Mouse (Mus musculus) adrenal gland, adult 18-20 months (tissue): Measurements from ENCODE around the gene Ccdc183. TPM values are rescaled to one million over a fixed set of nuclear protein-coding genes. Genes with fewer than 3 reads are reported as not detected.
A peak's percentile ranks its signal among the peaks of the same experiment; 100 is the strongest.

Source experiments
- DNase-seq, 2 experiments: peaks; one replicate each; pipeline ENCODE4 v3.0.0; 2021 to 2022; ENCODE audit warnings: low spot score in 2 of 2
- total RNA-seq, 2 experiments: library from RNA; stranded (reverse); gene quantifications; 1 replicate in 1 of 2; 2 replicates in 1 of 2; pipeline ENCODE4 v1.2.3; 2021

Gene Ccdc183
- total RNA-seq, 2 experiments from 2014 or later = not detected

DNA sequence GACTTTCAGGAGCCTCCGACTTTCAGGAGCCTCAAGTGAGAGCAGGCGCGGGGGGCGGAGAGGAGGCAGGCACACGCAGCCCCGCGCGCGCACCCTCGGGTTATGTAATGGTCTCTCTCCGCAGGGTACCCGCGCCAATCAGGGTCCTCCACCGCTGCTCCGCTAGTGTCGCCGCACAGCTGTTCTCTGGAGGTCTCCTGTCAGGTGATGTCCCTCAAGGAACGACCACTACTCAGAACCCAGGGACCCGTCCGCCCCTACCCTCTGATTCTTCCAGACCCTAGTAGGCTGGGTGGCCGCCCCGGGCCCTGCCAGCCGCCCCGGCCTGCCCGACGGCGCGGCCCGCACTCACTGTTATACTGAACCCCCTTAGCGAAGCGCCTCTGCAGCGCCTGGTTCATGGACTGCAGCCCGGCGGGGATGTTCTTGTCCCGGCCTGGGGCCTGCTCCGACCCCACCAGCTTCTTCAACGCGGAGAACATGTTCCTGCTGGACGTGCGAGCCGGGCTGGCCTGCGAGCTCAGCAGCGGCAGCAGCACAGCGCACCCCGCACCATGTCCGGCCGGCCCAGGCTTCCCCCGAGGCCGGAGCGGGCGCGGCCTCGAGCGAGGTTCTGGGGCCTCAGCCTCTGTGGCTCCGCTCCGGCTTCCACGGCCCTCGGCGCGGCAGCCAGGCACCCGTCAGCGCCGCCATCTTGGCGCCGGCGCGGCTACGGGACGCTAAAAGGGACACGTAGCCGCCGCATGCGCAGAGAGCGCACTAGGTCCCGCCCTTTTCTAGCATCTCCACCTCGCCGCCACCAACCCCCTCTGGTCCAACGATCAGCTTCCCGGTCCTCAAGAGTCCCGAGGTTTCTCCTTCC is 9.5 kb downstream of the Ccdc183 start, which contains the start of gene Rabl6:
Rabl6 (minus strand) TSS at position 761 of the 862 bp plus-strand sequence.
- peak; percentile 89 to 91 for DNase-seq

DNA sequence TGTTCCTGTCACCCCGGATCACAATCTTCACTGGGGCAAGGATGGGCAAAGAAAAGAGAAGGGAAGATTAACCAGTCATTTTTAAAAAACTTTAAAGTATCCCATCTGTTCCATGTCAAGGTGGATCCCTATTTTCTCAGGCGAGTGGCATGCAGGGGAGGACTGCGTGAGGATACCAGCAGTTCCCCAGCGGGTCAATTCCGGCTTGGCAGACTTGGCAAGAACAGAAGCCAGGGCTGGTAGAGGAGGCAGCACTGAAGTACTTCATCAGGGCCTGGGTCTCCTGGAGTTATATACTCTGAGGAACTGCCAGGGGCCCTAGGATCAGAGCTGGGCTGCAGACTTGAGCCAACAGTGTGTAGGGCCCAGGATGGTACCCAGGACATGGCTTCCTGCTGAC is 15.0 kb downstream of the Ccdc183 start:
- DNase-seq = no peak

GRCm38 (mm10) chr2:25600037-25600436 is 17.4 kb downstream of the Ccdc183 start:
- no peak for DNase-seq

GRCm38 (mm10) chr2:25598749-25599148 is 18.7 kb downstream of the Ccdc183 start:
- DNase-seq = no peak

- DNase-seq = no peak
Measured at GRCm38 (mm10) chr2:25596765-25597510, 20.5 kb downstream of the Ccdc183 start.

DNA sequence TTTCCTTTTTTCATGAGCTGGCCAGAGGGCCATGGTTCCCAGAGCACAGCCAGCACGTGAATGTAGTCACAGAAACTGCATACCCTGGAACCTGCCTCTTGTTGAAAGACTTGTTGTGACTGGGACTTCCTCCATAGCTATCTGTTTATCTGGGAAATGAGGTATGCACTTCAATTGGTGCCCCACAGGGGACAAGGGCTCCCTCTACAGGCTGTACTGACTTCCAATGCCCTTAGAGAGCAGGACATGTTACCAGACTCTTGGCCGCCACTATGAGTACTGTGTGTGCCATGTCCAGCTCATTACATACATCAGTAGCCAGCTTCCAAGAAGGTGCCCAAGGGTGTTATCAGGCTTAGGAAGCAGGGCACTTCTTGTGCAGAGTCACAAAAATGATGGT is 25.6 kb downstream of the Ccdc183 start:
- no peak for DNase-seq

DNA sequence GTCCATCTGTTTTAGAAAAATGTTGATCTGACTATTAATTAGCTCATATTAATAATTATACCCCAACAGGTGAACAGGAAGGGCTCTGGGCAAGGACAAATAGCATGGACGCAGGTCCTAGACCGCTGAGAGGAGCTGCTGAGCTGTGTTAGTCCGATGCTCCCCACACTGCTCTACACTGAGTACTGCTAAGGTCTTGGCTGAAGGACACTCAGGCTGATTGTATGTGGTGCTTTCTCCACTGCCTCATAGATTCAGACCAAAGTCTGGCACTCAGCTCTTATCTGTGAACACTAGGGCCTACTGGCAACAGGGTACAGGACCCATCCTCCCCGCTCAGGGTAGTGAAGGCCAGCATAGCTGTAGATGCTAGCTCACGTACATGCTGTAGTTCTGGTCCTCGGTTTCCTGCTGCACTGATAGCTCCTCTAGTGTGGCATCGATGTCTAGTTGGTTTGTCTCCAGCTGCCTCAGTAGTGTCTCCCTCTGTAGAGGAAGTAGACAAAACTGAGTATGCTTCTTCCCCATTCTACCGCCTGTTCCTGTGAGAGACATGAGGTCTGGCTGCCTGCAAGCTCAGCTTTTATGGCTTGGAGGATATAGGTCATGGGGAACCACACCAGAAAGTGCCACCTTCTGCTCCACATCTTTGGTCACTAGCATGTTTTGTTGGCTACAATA is 29.1 kb downstream of the Ccdc183 start:
- DNase-seq = no peak

- DNase-seq = no peak
Measured at GRCm38 (mm10) chr2:25587290-25587689, 30.2 kb downstream of the Ccdc183 start.

DNA sequence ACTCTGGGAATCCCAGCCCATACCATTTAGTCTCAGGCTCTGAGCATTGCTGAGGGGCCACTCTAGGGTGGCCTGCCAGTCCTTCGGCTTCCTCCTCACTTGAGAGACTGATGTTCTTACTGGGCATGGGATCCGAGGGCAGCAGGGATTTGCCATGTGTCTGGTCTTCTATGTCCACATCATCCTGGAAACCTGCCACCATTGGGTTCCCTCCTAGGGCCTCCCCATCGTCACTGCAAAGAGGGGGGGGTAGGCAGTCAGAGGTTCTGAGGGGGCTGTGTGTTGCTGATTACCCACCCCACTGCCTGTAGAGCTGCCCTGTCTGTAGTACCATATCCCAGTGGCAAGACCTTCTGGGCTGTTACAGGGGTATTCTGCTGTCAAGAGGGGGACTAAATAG is 31.9 kb downstream of the Ccdc183 start:
- DNase-seq = no peak

- DNase-seq = no peak
Measured at GRCm38 (mm10) chr2:25584856-25585255, 32.6 kb downstream of the Ccdc183 start.

- no peak for DNase-seq
Measured at GRCm38 (mm10) chr2:25584152-25584551, 33.3 kb downstream of the Ccdc183 start.

GRCm38 (mm10) chr2:25583571-25583970 is 33.9 kb downstream of the Ccdc183 start:
- no peak for DNase-seq

DNA sequence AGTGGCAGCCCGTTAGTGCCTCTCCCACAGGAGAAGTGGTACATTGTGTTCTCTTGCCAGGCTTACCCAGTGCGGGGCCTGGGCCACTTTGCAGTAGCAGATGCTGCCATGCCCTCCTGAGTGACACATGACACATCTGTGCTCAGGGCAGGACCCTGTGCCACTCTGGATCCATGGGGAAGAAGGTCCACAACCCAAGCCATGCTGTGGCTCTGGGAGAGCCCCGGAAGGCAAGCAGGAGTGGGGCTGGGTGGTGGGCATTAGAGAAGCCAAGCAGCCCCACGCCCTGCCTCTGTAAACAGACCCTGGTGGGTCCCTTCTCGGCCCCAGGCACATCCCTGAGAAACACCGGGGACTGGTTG is 34.4 kb downstream of the Ccdc183 start:
- no peak for DNase-seq

DNA sequence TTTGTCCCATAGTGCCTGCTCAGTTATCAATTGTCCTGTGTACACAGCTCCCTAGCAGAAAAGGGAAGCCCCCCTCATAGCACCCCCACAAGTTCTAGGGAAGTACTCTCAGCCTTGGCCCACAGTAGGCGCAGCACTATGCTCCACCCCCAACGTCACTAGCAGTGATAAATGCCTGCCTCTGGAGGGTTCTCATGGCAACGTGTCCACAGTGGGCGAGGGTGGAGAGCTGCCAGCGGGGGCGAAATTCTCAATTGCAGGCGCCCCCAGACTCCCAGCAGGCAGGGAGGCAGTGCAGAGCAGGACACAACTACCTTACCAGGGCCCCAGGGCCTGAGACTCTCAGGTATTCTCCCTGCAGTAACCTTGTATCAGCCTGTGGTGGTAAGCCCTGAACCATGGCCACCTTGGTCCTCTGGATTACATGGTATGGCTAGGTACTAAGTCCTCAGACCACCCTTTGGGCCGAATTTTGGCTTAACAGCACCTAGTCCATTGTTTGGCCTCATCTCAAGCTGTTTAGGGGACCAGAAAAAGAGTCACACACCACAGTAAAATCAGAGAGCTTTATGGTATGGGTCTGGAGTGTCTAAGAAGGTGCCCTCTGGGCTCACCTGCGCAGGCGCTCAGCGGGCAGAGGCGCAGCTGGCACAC is 34.9 kb downstream of the Ccdc183 start:
- no peak for DNase-seq

GRCm38 (mm10) chr2:25581901-25582301 is 35.6 kb downstream of the Ccdc183 start:
- DNase-seq = no peak

DNA sequence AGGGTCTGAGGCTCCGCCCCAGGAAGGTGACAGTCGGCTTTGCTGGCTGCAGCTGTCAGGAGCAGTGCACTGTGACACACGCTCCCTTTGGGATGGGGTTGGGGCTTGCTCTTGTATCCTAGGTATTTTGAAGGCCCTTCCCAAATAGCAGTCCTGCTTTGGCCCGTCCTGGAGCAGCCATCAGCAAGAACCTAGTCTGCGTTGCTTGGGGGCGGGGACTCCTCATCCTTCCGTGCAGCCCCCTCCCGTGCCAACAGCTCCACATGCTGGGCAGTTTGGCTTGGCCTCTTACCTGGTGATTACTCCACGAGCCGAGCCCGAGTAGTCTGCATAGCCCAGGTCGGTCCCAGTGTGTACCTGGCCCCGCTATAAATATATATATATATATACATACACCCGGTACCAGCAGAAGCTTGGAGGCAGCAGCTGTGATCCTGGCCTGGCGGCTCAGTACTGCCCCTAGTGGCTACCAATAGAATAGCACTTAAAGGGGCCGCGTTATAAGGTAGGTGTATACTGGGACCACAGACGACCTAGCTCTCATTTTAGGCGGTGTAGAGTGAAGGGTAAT is 36.1 kb downstream of the Ccdc183 start, which contains the start of gene Ajm1:
Ajm1 (minus strand) TSS at position 464 of the 571 bp plus-strand sequence.
- peak in 1 of 2 experiments; percentile 56 for DNase-seq

DNA sequence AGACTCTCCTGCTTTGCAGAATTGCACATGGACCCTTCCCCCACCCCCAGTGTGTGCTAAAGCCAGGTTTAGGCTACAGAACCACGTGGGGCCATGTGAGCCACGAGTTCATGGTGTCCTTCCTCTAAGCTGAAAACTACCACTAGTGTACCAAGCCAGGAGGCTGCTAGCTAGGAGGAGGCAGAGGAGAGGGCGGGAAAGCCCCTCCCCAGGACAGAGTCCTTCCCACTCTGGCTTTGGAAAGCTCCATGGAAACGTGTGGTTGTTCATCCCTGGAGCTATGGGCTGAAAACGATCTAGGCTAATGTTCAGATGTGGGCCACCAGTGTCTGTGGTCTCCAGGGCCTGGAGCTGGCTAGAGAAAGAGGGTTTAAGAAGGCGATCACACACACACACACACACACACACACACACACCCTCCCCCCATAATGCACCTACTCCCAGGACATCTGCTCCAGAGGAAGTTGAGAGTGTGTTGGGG is 36.8 kb downstream of the Ccdc183 start:
- no peak for DNase-seq

- DNase-seq = no peak
Measured at GRCm38 (mm10) chr2:25579737-25580460, 37.6 kb downstream of the Ccdc183 start.

DNA sequence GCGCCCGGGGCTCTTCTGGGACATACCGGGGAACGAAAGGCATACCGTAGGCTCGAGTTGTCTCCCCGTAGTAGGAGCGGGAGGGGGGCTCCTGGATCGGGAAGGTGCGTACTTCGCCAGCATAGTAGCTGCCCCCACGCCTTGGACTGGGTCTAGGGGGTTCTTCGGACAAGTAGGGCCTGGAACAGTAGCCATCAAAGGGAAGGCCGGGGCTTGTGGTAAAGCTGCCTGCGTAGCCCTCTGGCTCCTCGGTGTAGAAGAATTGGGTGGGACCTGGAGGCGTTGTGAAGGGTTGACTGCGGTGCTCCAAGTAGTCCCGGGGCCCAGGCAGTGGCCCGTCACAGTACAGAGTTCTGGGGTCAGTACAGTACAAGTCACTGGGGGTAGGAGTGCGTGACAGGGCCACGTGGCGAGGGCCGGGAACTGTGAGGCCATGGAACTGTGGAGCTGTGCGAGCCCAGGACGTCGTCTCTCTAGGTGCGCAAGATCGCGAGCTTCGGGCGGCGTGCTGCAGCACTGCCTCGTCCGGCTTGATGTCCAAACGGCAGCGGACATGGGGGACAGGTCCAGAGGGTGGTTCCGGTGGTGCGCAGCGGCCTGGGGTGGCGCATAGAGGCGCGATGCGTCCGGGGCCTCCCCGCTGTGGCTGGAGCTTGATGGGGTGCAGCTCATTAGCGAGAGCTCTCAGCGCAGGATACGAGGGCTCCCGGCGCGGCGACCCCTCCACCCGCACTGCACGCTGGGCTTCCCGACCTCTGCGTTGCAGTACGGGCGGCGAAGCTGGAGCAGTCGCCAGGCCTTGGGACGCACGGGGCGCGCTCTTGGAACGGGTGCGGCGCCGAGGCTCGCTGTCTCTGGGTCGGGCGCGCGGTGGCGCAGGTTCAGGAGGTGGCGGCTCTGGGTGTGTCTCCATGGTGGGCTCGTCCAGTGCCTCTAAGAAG is 38.4 kb downstream of the Ccdc183 start:
- DNase-seq = peak in 1 of 2 experiments; percentile 30
